Mouse (Mus musculus) cerebellum, adult 2 months (tissue): ENCODE data around the gene Saxo2.

Experiments used
- CTCF ChIP-seq: fragments of 200-500 bp; IDR thresholded peaks from 2 replicates; pipeline ENCODE4 v1.5.1; 2011; ENCODE audit warnings: low read depth, mild to moderate bottlenecking, control low read depth, low read length, moderate library complexity, borderline replicate concordance; ENCODE audit not compliant: insufficient read depth
- POLR2A ChIP-seq: fragments of 200-500 bp; IDR thresholded peaks from 2 replicates; pipeline ENCODE4 v1.6.1; 2011; ENCODE audit warnings: low read length, control low read depth, borderline replicate concordance; ENCODE audit not compliant: insufficient read depth

DNA sequence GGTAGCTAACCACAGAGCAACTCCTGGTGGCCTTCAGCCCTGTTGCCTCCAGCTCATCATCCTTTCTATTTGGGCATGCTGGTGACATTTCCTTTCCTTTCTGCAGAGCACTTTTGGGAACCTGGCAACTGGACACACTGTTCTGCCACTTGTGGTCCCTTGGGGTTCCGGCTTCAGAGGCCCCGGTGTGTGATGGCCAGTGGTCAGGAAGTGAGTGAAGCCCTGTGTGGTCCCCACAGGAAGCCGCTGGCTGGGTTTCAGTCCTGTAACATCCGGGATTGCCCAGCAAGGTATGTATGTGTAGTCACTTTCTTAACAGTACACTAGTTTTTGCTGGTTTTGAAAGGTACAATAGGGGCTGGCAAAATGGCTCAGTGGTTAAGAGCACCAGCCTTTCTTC, 46.3 kb downstream of the Saxo2 start:
- TF ChIP-seq CTCF (no peak), POLR2A (no peak)
